ENCODE assay signal across 11 mouse cellular contexts in genomic region chr11:11828761-11829160, GRCm38 (mm10). TPM values are rescaled to one million over a fixed set of nuclear protein-coding genes. Genes with fewer than 3 reads are reported as not detected.
DNase-seq lines count a peak whose midpoint lies in the region; ATAC-seq and TF ChIP-seq lines count a peak whose summit lies in the region.
"Had no signal": no experiment of that assay in that cellular context is flagged by ENCODE, and none has a peak within 500 bp of the region (broad histone marks: within the 10 kb centered on the region; RNA-seq: fewer than 3 reads in every experiment).

No protein-coding gene starts in this region.

- no peaks in the 10 kb centered on the region for H3K9me3 ChIP-seq in forebrain, embryonic 10.5 days
- H3K9me3 ChIP-seq in forebrain, postnatal 0 days (ENCODE audit: low read length): no peaks in the 10 kb centered on the region
- H3K9me3 ChIP-seq in kidney, embryonic 16.5 days (ENCODE audit: low read length): no peaks in the 10 kb centered on the region
- no peaks in the 10 kb centered on the region for H3K9me3 ChIP-seq in limb, embryonic 13.5 days

- WGBS in forebrain, embryonic 10.5 days: 16% methylated on average over 6 of the region's 6 CpGs
- WGBS in forebrain, postnatal 0 days: 32% methylated on average over 6 of the region's 6 CpGs
- WGBS in kidney, embryonic 16.5 days: 24% methylated on average over 6 of the region's 6 CpGs
- WGBS in limb, embryonic 13.5 days: 20% methylated on average over 6 of the region's 6 CpGs

- H3K4me3 ChIP-seq in forebrain, embryonic 10.5 days: 0 out of 2 replicates have a peak overlapping the region, but pooled peaks have one; percentile 14
- H3K4me3 ChIP-seq in forebrain, postnatal 0 days (ENCODE audit: low read depth, low read length): no peak overlapping the region
- H3K4me3 ChIP-seq in kidney, embryonic 16.5 days (ENCODE audit: low read length): no peak overlapping the region
- no peak overlapping the region for H3K4me3 ChIP-seq in limb, embryonic 13.5 days
- H3K4me3 ChIP-seq: erythroblast, embryonic 14.5 days had no signal

- peaks cover 56% of the 10 kb centered on the region for H3K27me3 ChIP-seq in forebrain, embryonic 10.5 days (ENCODE audit: poor library complexity, severe bottlenecking)
- 0 out of 2 replicates have a peak, but pooled peaks cover 4% of the 10 kb centered on the region for H3K27me3 ChIP-seq in forebrain, postnatal 0 days (ENCODE audit: insufficient read depth, low read length)
- H3K27me3 ChIP-seq in kidney, embryonic 16.5 days (ENCODE audit: insufficient read depth, low read length): no peaks in the 10 kb centered on the region
- no peaks in the 10 kb centered on the region for H3K27me3 ChIP-seq in limb, embryonic 13.5 days
- H3K27me3 ChIP-seq: Patski had no signal

- no peak for TF ChIP-seq CTCF in forebrain, postnatal 0 days (IDR thresholded peaks at IDR 0.05; ENCODE audit: low read depth)

- ATAC-seq in forebrain, postnatal 0 days: no peak
- ATAC-seq in kidney, embryonic 16.5 days (ENCODE audit: low FRiP score, low TSS enrichment): peak; percentile 46
- no peak for ATAC-seq in limb, embryonic 13.5 days (ENCODE audit: low FRiP score, low read depth)
- ATAC-seq: inflammation-experienced regulatory T-cells, adult 6 months; Patski had no signal

- no peak overlapping the region for H3K9ac ChIP-seq in forebrain, postnatal 0 days
- H3K9ac ChIP-seq in kidney, embryonic 16.5 days (replicated peaks; ENCODE audit: low read length): peak overlapping the region; percentile 2; the same call in 1 of the 2 replicates
- peak overlapping the region; percentile 54 for H3K9ac ChIP-seq in limb, embryonic 13.5 days

- no peak overlapping the region for H3K4me2 ChIP-seq in forebrain, postnatal 0 days (ENCODE audit: low read depth)
- peak overlapping the region; percentile 16; the same call in 1 of the 2 replicates for H3K4me2 ChIP-seq in kidney, embryonic 16.5 days (replicated peaks; ENCODE audit: low read depth, low read length)
- H3K4me2 ChIP-seq in limb, embryonic 13.5 days (replicated peaks): peak overlapping the region; percentile 44

- H3K36me3 ChIP-seq in forebrain, embryonic 10.5 days (replicated peaks): no peaks in the 10 kb centered on the region
- no peaks in the 10 kb centered on the region for H3K36me3 ChIP-seq in forebrain, postnatal 0 days (ENCODE audit: insufficient read depth)
- H3K36me3 ChIP-seq in kidney, embryonic 16.5 days (ENCODE audit: insufficient read depth, low read length): no peaks in the 10 kb centered on the region
- H3K36me3 ChIP-seq in limb, embryonic 13.5 days: no peaks in the 10 kb centered on the region

- peak; percentile 42 for DNase-seq in forebrain, embryonic 10.5 days (ENCODE audit: extremely low spot score, low spot score)
- no peak for DNase-seq in forebrain, postnatal 0 days
- no peak for DNase-seq in kidney, postnatal 14 days
- DNase-seq in embryo, embryonic 11 days: peak; percentile 69
- DNase-seq in urinary bladder, postnatal 14 days (ENCODE audit: low spot score): no peak
- no peak for DNase-seq in urinary bladder, postnatal 36 days (ENCODE audit: low spot score in 2 of 2)

- peaks cover 92% of the 10 kb centered on the region for H3K4me1 ChIP-seq in forebrain, embryonic 10.5 days
- H3K4me1 ChIP-seq in forebrain, postnatal 0 days (ENCODE audit: insufficient read depth): no peaks in the 10 kb centered on the region
- H3K4me1 ChIP-seq in kidney, embryonic 16.5 days (ENCODE audit: insufficient read depth, low read length): peaks cover 57% of the 10 kb centered on the region
- peaks cover 90% of the 10 kb centered on the region for H3K4me1 ChIP-seq in limb, embryonic 13.5 days

- peak overlapping the region; percentile 84 for H3K27ac ChIP-seq in forebrain, embryonic 10.5 days
- H3K27ac ChIP-seq in forebrain, postnatal 0 days (ENCODE audit: low read depth, low read length): no peak overlapping the region
- peak overlapping the region; percentile 85 for H3K27ac ChIP-seq in kidney, embryonic 16.5 days (ENCODE audit: low read length)
- H3K27ac ChIP-seq in limb, embryonic 13.5 days: peak overlapping the region; percentile 98

RNA-seq across cellular contexts. Expression of gene Fignl1, which starts 20.0 kb away (rescaled TPM):
- 101 and 114 TPM in 2 replicates for polyA plus RNA-seq in forebrain, embryonic 10.5 days (2016; fragmentation: Nextera tagmentation; extraction: Ambion mirVana)
- 4.8 and 7.8 TPM in 2 replicates for total RNA-seq in forebrain, postnatal 0 days (2014; rRNA removed)
- polyA plus RNA-seq in forebrain, postnatal 0 days (2015; fragmentation: Nextera tagmentation; extraction: Ambion mirVana): 4.4 and 4.9 TPM in 2 replicates
- 66.9 and 69.5 TPM in 2 replicates for polyA plus RNA-seq in kidney, embryonic 16.5 days (2015; fragmentation: Nextera tagmentation; extraction: Ambion mirVana)
- polyA plus RNA-seq in limb, embryonic 13.5 days (2015; fragmentation: Nextera tagmentation; extraction: Ambion mirVana): 53.9 and 57.4 TPM in 2 replicates

Comparison
In these comparisons a context has a peak if more than half of its experiments do, and no peak if none do; other contexts are left out.
1. DNase-seq: peak in forebrain, embryonic 10.5 days (single experiment) and embryo, embryonic 11 days (single experiment); none in forebrain, postnatal 0 days (single experiment), kidney, postnatal 14 days (single experiment), urinary bladder, postnatal 14 days (single experiment) and urinary bladder, postnatal 36 days (0 of 2).